Mouse (Mus musculus) adrenal gland, adult 2 months (tissue): ENCODE measurements around the gene Stk4. TPM values are rescaled to one million over a fixed set of nuclear protein-coding genes. Genes with fewer than 3 reads are reported as not detected.

ENCODE experiments used
- DNase-seq: peaks from one replicate; pipeline ENCODE4 v3.0.0; 2021
- polyA plus RNA-seq: library from polyadenylated mRNA; depleted of rRNA; stranded (reverse); fragments of >200 nt; gene quantifications from 2 replicates; pipeline ENCODE4 v1.2.3, GENCODE M21; 2012; rRNA removed
- total RNA-seq, 2 experiments: library from RNA; stranded (reverse); gene quantifications; 2 replicates each; pipeline ENCODE4 v1.2.3; 2021

The Stk4 gene
- total and polyA plus RNA-seq, 3 experiments, result 6.4 to 29.5 (median 25.9) TPM

- no peak for DNase-seq
Observed at GRCm38 (mm10) chr2:164174649-164175395, 104.7 kb downstream of the Stk4 start.

GRCm38 (mm10) chr2:164175850-164176249 is 105.7 kb downstream of the Stk4 start:
- no peak for DNase-seq

- DNase-seq, result peak; percentile 62
Observed at GRCm38 (mm10) chr2:164177831-164178230, 107.7 kb downstream of the Stk4 start.

- DNase-seq, result peak; percentile 33
Observed at GRCm38 (mm10) chr2:164180124-164180523, 110.0 kb downstream of the Stk4 start.

GRCm38 (mm10) chr2:164180770-164181169 is 110.6 kb downstream of the Stk4 start:
- no peak for DNase-seq

- DNase-seq, result no peak
Observed at GRCm38 (mm10) chr2:164182692-164183255, 112.7 kb downstream of the Stk4 start, which contains the start of gene Wfdc5. Gene Wfdc5 (minus strand): TSS chr2:164182742.

GRCm38 (mm10) chr2:164183340-164183739 is 113.2 kb downstream of the Stk4 start:
- DNase-seq, result no peak

- no peak for DNase-seq
Observed at GRCm38 (mm10) chr2:164184145-164184719, 114.1 kb downstream of the Stk4 start.

GRCm38 (mm10) chr2:164188722-164189121 is 118.6 kb downstream of the Stk4 start:
- DNase-seq, result no peak

GRCm38 (mm10) chr2:164190576-164190975 is 120.5 kb downstream of the Stk4 start, which contains the start of gene Wfdc12:
Gene Wfdc12 (minus strand): TSS chr2:164190608.
- DNase-seq, result peak; percentile 16

GRCm38 (mm10) chr2:164192279-164192678 is 122.2 kb downstream of the Stk4 start:
- DNase-seq, result no peak

- DNase-seq, result peak; percentile 66
Observed at GRCm38 (mm10) chr2:164194959-164195630, 125.0 kb downstream of the Stk4 start.

- DNase-seq, result peak; percentile 53
Observed at GRCm38 (mm10) chr2:164195971-164196699, 126.0 kb downstream of the Stk4 start.

GRCm38 (mm10) chr2:164196700-164196990 is 126.5 kb downstream of the Stk4 start:
- DNase-seq, result peak; percentile 29

- DNase-seq, result no peak
Observed at GRCm38 (mm10) chr2:164199626-164200327, 129.7 kb downstream of the Stk4 start, which contains the start of gene Wfdc15a. Gene Wfdc15a (minus strand): TSS chr2:164200130.

Other genes with a start within 250 kb of the Stk4 start
- 1 to 10 TPM in 1 of 2 experiments, under 1 TPM in 1; 0.20 to 1.8 TPM for gene Ccn5, start 249.5 kb upstream of the Stk4 start, total RNA-seq
- gene Ccn5, start 249.5 kb upstream of the Stk4 start, polyA plus RNA-seq, result 1.2 and 1.9 TPM in 2 replicates
- not detected for gene Kcnk15, start 216.7 kb upstream of the Stk4 start, total RNA-seq
- gene Kcnk15, start 216.7 kb upstream of the Stk4 start, polyA plus RNA-seq, result 0.19 TPM in 1 of 2 replicates, not detected in the other
- 100 to 1,000 TPM in 1 of 2 experiments, 10 to 100 TPM in 1; 89.5 to 154 TPM for gene Rims4, start 151.6 kb upstream of the Stk4 start, total RNA-seq
- gene Rims4, start 151.6 kb upstream of the Stk4 start, polyA plus RNA-seq, result 36.4 and 60.2 TPM in 2 replicates
- 100 to 1,000 TPM; 260 to 298 TPM for gene Ywhab, start 75.4 kb upstream of the Stk4 start, total RNA-seq
- gene Ywhab, start 75.4 kb upstream of the Stk4 start, polyA plus RNA-seq, result 66.5 and 75.4 TPM in 2 replicates
- gene Pabpc1l, start 44.9 kb upstream of the Stk4 start, total RNA-seq, result 1 to 10 TPM; 1.4 to 2.6 TPM
- gene Pabpc1l, start 44.9 kb upstream of the Stk4 start, polyA plus RNA-seq, result 0.36 and 1.1 TPM in 2 replicates
- gene Tomm34, start 847 bp downstream of the Stk4 start, total RNA-seq, result 10 to 100 TPM; 35.1 to 59.8 TPM
- gene Tomm34, start 847 bp downstream of the Stk4 start, polyA plus RNA-seq, result 66.0 and 72.2 TPM in 2 replicates
- not detected for gene Kcns1, start 100.8 kb downstream of the Stk4 start, total RNA-seq
- gene Kcns1, start 100.8 kb downstream of the Stk4 start, polyA plus RNA-seq, result not detected in 2 replicates
- not detected for gene Wfdc5, start 112.4 kb downstream of the Stk4 start, total RNA-seq
- gene Wfdc5, start 112.4 kb downstream of the Stk4 start, polyA plus RNA-seq, result not detected in 2 replicates
- gene Wfdc12, start 120.3 kb downstream of the Stk4 start, total RNA-seq, result 10 to 100 TPM in 1 of 2 experiments, not detected in 1; 10.5 TPM
- gene Wfdc12, start 120.3 kb downstream of the Stk4 start, polyA plus RNA-seq, result 0.39 and 2.3 TPM in 2 replicates
- not detected for gene Wfdc15a, start 129.8 kb downstream of the Stk4 start, total RNA-seq
- gene Wfdc15a, start 129.8 kb downstream of the Stk4 start, polyA plus RNA-seq, result not detected in 2 replicates
- not detected for gene Wfdc15b, start 151.3 kb downstream of the Stk4 start, total RNA-seq
- not detected in 2 replicates for gene Wfdc15b, start 151.3 kb downstream of the Stk4 start, polyA plus RNA-seq
- not detected for gene Svs2, start 168.1 kb downstream of the Stk4 start, total RNA-seq
- not detected in 2 replicates for gene Svs2, start 168.1 kb downstream of the Stk4 start, polyA plus RNA-seq
- gene Svs3b, start 186.3 kb downstream of the Stk4 start, total RNA-seq, result not detected
- gene Svs3b, start 186.3 kb downstream of the Stk4 start, polyA plus RNA-seq, result not detected in 2 replicates
- not detected for gene Svs4, start 208.1 kb downstream of the Stk4 start, total RNA-seq
- not detected in 2 replicates for gene Svs4, start 208.1 kb downstream of the Stk4 start, polyA plus RNA-seq
- gene Svs3a, start 218.9 kb downstream of the Stk4 start, total RNA-seq, result not detected
- not detected in 2 replicates for gene Svs3a, start 218.9 kb downstream of the Stk4 start, polyA plus RNA-seq
- gene Svs6, start 246.4 kb downstream of the Stk4 start, total RNA-seq, result not detected
- gene Svs6, start 246.4 kb downstream of the Stk4 start, polyA plus RNA-seq, result not detected in 2 replicates